Comparison of ENCODE assay signal across 7 mouse cellular contexts in the genomic region with DNA sequence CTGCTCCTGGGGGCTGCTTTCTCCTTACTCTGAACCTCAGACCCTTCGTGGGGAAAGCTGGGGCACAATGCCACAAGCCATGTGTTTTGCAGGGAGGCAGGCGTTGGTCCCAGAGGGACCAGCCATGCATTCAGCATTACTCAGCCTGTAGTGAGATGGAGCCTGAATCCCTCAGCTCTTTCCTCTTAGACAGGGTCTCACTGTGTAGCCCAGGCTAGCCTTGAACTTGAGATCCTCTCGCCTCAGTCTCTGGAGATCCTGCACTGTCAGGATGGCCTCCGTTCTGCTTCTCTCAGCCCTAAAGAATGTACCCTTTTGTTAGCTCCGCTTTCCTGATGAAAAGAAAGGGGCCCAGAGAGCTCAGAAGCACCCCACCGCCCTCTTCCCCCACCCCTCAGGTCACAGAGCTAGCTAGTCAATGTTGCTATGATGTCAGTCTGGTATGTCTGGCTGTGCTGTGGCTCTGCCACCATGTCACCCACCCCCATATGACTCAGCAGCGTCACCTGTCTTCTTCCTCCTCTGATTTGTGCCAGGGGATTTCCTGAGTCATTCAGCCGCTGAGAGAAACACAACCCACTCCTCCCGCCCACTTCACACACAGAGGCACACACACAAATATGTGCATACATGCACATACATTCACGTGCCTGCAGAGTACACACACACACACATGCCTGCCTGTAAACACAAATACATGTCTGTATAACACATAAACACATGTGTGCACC. TPM values are rescaled to one million over a fixed set of nuclear protein-coding genes. Genes with fewer than 3 reads are reported as not detected.
DNase-seq lines count a peak whose midpoint lies in the region; TF ChIP-seq lines count a peak whose summit lies in the region.

No protein-coding gene starts in this region.

- H3K36me3 ChIP-seq in embryonic facial prominence, embryonic 10.5 days (replicated peaks) = no peaks in the 10 kb centered on the region
- no peaks in the 10 kb centered on the region for H3K36me3 ChIP-seq in splenic B cell, adult 2 months (ENCODE audit: control insufficient read depth, insufficient read depth, low read length, poor library complexity, severe bottlenecking)

- H3K27me3 ChIP-seq in embryonic facial prominence, embryonic 10.5 days (replicated peaks; ENCODE audit: low read depth, poor library complexity, severe bottlenecking) = peaks cover 51% of the 10 kb centered on the region
- H3K27me3 ChIP-seq in splenic B cell, adult 2 months (ENCODE audit: control insufficient read depth, insufficient read depth, low read length, poor library complexity, severe bottlenecking) = no peaks in the 10 kb centered on the region

- H3K4me1 ChIP-seq in embryonic facial prominence, embryonic 10.5 days = peaks cover 87% of the 10 kb centered on the region

- intact Hi-C loops in left cerebral cortex, adult 2 months (cut with DNase I) = loop anchor here (1.0 to 2.0 kb wide), 2 partner anchors 39 to 373 kb away; no protein-coding TSS in a partner anchor

- H3K27ac ChIP-seq in embryonic facial prominence, embryonic 10.5 days (replicated peaks) = peak overlapping the region; percentile 74
- peak overlapping the region; percentile 36; the same call in 1 of the 2 replicates for H3K27ac ChIP-seq in left cerebral cortex, adult 2 months

- peak; percentile 92 for DNase-seq in right cerebral cortex, adult 18-20 months
- DNase-seq in right cerebral cortex, postnatal 4 days = no peak
- peak; percentile 33 for DNase-seq in embryonic facial prominence, embryonic 10.5 days (ENCODE audit: low spot score)
- DNase-seq in left cerebral cortex, adult 2 months (ENCODE audit: extremely low spot score in 1 of 2, low spot score in 2 of 2) = peak; percentile 75 to 81
- DNase-seq in splenic B cell, adult 2 months (ENCODE audit: low read depth, low spot score) = peak; percentile 54
- DNase-seq in lung, postnatal 25 days (ENCODE audit: low spot score) = no peak
- DNase-seq in spleen, postnatal 10 days (ENCODE audit: low spot score in 2 of 2) = no peak

- H3K4me3 ChIP-seq in embryonic facial prominence, embryonic 10.5 days = no peak overlapping the region
- no peak overlapping the region for H3K4me3 ChIP-seq in left cerebral cortex, adult 2 months

- WGBS in embryonic facial prominence, embryonic 10.5 days = 45% methylated on average over 10 of the region's 10 CpGs

- TF ChIP-seq CTCF in left cerebral cortex, adult 2 months (IDR thresholded peaks at IDR 0.05) = no peak

- no peaks in the 10 kb centered on the region for H3K9me3 ChIP-seq in embryonic facial prominence, embryonic 10.5 days

RNA-seq across cellular contexts. Expression of gene Gse1, which starts 2.7 kb away (rescaled TPM):
- 9.9 and 10.2 TPM in 2 replicates for polyA plus RNA-seq in embryonic facial prominence, embryonic 10.5 days (2016; fragmentation: Nextera tagmentation; extraction: Ambion mirVana)
- total RNA-seq in left cerebral cortex, adult 2 months (2021) = 100 to 1,000 TPM in 1 of 2 experiments, 10 to 100 TPM in 1; 77.7 to 105 TPM

RNA-seq across cellular contexts. Expression of gene Fam92b, which starts 48.3 kb away (rescaled TPM):
- polyA plus RNA-seq in embryonic facial prominence, embryonic 10.5 days (2016; fragmentation: Nextera tagmentation; extraction: Ambion mirVana) = 0.83 and 0.86 TPM in 2 replicates
- total RNA-seq in left cerebral cortex, adult 2 months (2021) = 1 to 10 TPM in 1 of 2 experiments, under 1 TPM in 1; 0.68 to 1.0 TPM

Comparison
In these comparisons a context has a peak if more than half of its experiments do, and no peak if none do; other contexts are left out.
1. DNase-seq: peak in right cerebral cortex, adult 18-20 months (single experiment), embryonic facial prominence, embryonic 10.5 days (single experiment), left cerebral cortex, adult 2 months (2 of 2) and splenic B cell, adult 2 months (single experiment); none in right cerebral cortex, postnatal 4 days (single experiment), lung, postnatal 25 days (single experiment) and spleen, postnatal 10 days (0 of 2).